Mouse (Mus musculus): ENCODE measurements at regions not wholly inside any gene's neighbourhood (a gene's known extent, or its start where the extent isn't known, plus 50 kb on each side); places are given as distances from the start of the nearest gene placed in this dataset.

- TF ChIP-seq CTCF (IDR thresholded peaks at IDR 0.05; ENCODE audit: extremely low read depth, insufficient read depth, low read length): no peak
- TF ChIP-seq POLR2A (IDR thresholded peaks at IDR 0.05; ENCODE audit: extremely low read depth, insufficient read depth, low read length): no peak
Observed at GRCm38 (mm10) chr3:39220011-39220706, 333.4 kb downstream of the Fat4 start.

Measured in cortical plate, adult 2 months (tissue).